Mouse (Mus musculus) lung, embryonic 16.5 days (tissue): ENCODE measurements around the gene Bank1. TPM values are rescaled to one million over a fixed set of nuclear protein-coding genes. Genes with fewer than 3 reads are reported as not detected.
"Not testable (repeated sequence)": the region's sequence is repeated elsewhere in the genome, so short reads cannot be mapped to it uniquely, and the experiment has no call there.

ENCODE experiments used
- ATAC-seq: fragments of 200-750 bp; cut with Nextera tagmentation; 2 replicates; pipeline ENCODE4 v1.8.0; 2017; ENCODE audit warnings: low read depth, mild to moderate bottlenecking, moderate library complexity
- H3K27ac ChIP-seq: fragments of 300-500 bp; sonication (generic); 2 replicates; pipeline ENCODE4 v1.5.1; 2014; ENCODE audit warnings: mild to moderate bottlenecking, control low read depth, low read length
- H3K27me3 ChIP-seq: fragments of 300-500 bp; sonication (generic); 2 replicates; pipeline ENCODE4 v1.6.1; 2014; ENCODE audit warnings: low read depth, low read length, mixed read lengths; ENCODE audit not compliant: control insufficient read depth, insufficient read depth
- H3K36me3 ChIP-seq: fragments of 300-500 bp; sonication (generic); 2 replicates; pipeline ENCODE4 v1.6.1; 2014; ENCODE audit warnings: low read length; ENCODE audit not compliant: control insufficient read depth, insufficient read depth
- H3K4me1 ChIP-seq: fragments of 300-500 bp; sonication (generic); replicated peaks from 2 replicates; pipeline ENCODE4 v1.6.1; 2014; ENCODE audit warnings: low read length, mixed read lengths; ENCODE audit not compliant: control insufficient read depth, insufficient read depth
- H3K4me2 ChIP-seq: fragments of 300-500 bp; sonication (generic); 2 replicates; pipeline ENCODE4 v1.6.1; 2014; ENCODE audit warnings: low read depth, low read length, control low read depth
- H3K4me3 ChIP-seq: fragments of 300-500 bp; sonication (generic); 2 replicates; pipeline ENCODE4 v1.5.1; 2014; ENCODE audit warnings: mild to moderate bottlenecking, low read length, control low read depth
- H3K9ac ChIP-seq: fragments of 300-500 bp; sonication (generic); 2 replicates; pipeline ENCODE4 v1.6.1; 2014; ENCODE audit warnings: low read length, control low read depth
- H3K9me3 ChIP-seq: fragments of 300-500 bp; sonication (generic); 2 replicates; pipeline ENCODE4 v1.6.1; 2016; ENCODE audit warnings: low read length; ENCODE audit not compliant: control insufficient read depth
- WGBS: fragments of 180-500 bp; shearing (Covaris S2); extraction: QIAGEN DNeasy Blood & Tissue Kit; methylation state at CpG from one replicate; pipeline ENCODE4 v1.1.7; 2014; 5-methylcytosine and 5-hydroxymethylcytosine counted together
- polyA plus RNA-seq: library from polyadenylated mRNA; unstranded; fragments of >200 nt; fragmentation: Nextera tagmentation; extraction: Ambion mirVana; gene quantifications from 2 replicates; pipeline ENCODE4 v1.2.1, GENCODE M21; 2015

Bank1 gene
- polyA plus RNA-seq, 1 experiment from 2014 or later: 0.45 TPM

DNA sequence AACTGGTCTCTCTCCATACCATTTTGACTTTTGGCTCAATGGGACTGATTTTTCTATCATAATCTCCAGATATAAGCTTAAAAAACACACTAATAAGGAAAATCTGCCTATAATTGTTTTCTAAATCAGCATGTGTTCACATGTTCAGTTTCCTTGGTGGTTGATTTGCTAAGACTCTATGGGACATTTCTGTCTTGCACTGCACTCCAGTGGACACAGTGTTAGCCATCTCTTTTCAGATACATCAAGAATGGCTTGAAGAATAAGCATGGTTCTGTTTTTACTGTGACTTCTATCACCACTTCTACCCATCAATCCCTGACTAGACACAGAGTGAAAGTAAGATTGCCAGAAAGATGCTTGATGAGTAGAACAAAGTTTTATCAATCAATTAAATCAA is 4.2 kb upstream of the Bank1 start:
- H3K27me3 ChIP-seq: no peaks in the 10 kb centered on the region
- no peak overlapping the region for H3K9ac ChIP-seq
- ATAC-seq: no peak
- H3K4me3 ChIP-seq: no peak overlapping the region
- H3K36me3 ChIP-seq: no peaks in the 10 kb centered on the region
- H3K9me3 ChIP-seq: no peaks in the 10 kb centered on the region
- H3K4me1 ChIP-seq: no peaks in the 10 kb centered on the region
- no peak overlapping the region for H3K4me2 ChIP-seq
- no peak overlapping the region for H3K27ac ChIP-seq

DNA sequence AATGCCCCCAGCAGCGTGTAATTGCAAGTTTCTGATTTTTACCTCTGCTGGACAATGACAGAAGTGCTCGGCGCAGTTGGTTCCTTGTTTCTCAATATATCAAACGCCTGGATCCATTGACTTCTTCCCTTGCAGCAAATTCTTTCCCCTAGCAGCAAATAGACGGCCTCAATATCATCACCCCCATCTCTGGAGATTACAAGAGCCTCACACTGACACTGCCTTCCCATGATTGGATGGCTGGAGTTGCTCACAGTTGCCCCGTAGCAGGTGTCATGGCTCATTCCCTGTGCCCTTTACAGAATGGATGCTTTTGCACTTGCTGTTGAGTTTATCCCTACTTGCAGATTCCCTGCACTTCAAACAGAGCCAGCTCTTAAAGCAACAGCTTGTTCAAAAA is 3.3 kb upstream of the Bank1 start:
- no peaks in the 10 kb centered on the region for H3K27me3 ChIP-seq
- H3K9ac ChIP-seq: no peak overlapping the region
- WGBS: 59% methylated on average over 6 of the region's 6 CpGs
- H3K27ac ChIP-seq: no peak overlapping the region
- no peaks in the 10 kb centered on the region for H3K4me1 ChIP-seq
- H3K4me3 ChIP-seq: no peak overlapping the region
- H3K4me2 ChIP-seq: no peak overlapping the region
- no peaks in the 10 kb centered on the region for H3K36me3 ChIP-seq
- no peaks in the 10 kb centered on the region for H3K9me3 ChIP-seq
- no peak for ATAC-seq

DNA sequence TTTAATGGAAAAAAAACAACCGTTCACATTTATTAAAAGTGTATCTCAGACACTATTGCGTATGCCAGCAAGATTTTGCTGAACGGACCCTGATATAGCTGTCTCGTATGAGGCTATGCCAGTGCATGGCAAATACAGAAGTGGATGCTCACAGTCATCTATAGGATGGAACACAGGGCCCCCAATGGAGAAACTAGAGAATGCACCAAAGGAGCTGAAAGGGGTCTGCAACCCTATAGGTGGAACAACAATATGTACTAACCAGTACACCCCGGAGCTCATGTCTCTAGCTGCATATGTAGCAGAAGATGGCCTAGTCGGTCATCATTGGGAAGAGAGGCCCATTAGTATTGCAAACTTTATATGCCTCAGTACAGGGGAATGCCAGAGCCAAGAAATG is 1.1 kb downstream of the Bank1 start:
- not testable (repeated sequence) for ATAC-seq, H3K27me3 ChIP-seq, H3K27ac ChIP-seq

GRCm38 (mm10) chr3:136321936-136322335 is 3.9 kb downstream of the Bank1 start:
- no peak overlapping the region for H3K27ac ChIP-seq
- no peaks in the 10 kb centered on the region for H3K27me3 ChIP-seq
- H3K4me1 ChIP-seq: no peaks in the 10 kb centered on the region
- ATAC-seq: no peak
- H3K36me3 ChIP-seq: no peaks in the 10 kb centered on the region
- 89% methylated on average over 3 of the region's 3 CpGs for WGBS
- H3K9me3 ChIP-seq: no peaks in the 10 kb centered on the region
- no peak overlapping the region for H3K9ac ChIP-seq
- H3K4me2 ChIP-seq: no peak overlapping the region
- H3K4me3 ChIP-seq: no peak overlapping the region

More for the DNA sequence above, 1.1 kb downstream of the Bank1 start:
- H3K9me3 ChIP-seq, H3K4me1 ChIP-seq, H3K9ac ChIP-seq, H3K4me2 ChIP-seq, H3K4me3 ChIP-seq, H3K36me3 ChIP-seq: not testable (repeated sequence)
- WGBS: 96% methylated on average over 6 of the region's 6 CpGs

DNA sequence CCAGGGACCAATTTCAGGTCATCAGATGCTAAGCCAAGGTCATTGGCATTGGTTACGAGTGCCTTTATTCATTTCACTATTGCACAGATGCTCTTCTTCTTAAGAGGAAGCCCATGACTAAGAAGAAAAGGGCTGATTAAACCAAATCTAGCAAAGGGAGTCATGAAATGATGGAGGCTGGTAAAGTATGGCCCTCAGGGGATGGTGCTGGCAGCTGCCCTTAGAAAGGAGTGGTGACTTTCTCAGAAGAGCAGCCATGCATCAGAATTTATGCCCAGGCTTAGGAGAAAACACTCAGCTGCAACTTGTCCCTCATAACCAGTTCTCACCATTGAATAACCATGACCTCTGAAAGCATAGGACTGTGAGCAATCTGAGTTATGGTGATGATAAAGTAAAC is 17.4 kb downstream of the Bank1 start:
- 77% methylated on average over 1 of the region's 1 CpGs for WGBS
- H3K27ac ChIP-seq: no peak overlapping the region
- no peaks in the 10 kb centered on the region for H3K4me1 ChIP-seq
- H3K4me3 ChIP-seq: no peak overlapping the region
- H3K27me3 ChIP-seq: no peaks in the 10 kb centered on the region
- H3K4me2 ChIP-seq: no peak overlapping the region
- ATAC-seq: no peak
- no peaks in the 10 kb centered on the region for H3K36me3 ChIP-seq
- 0 out of 2 replicates have a peak, but pooled peaks cover 3% of the 10 kb centered on the region for H3K9me3 ChIP-seq
- H3K9ac ChIP-seq: no peak overlapping the region

DNA sequence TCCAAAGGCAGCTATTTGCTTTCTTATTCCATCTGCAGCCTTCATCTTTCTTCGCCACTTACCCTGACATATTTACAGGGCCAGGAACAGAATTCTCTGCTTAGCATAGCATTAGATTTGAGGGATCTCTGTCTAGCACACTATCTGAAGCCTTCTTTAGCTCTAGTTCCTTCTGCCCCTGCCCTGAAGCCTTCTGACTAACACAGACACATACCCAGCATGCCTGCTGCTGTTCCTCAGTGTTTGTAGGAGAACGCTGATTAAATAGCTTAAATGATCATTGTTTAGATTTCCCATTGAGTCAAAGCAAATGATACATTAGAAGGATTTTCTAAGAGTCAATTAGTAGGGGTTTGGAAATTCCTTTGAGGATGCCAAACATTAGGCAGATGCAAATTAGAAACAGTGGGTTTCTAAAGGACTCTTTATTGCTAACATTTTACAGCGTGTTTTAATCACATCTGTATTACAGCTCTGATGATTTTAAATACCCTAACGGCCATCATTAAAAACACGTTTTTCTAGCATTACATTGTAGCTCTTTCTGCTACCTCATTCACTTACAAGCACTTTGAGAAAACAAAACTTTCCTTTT is 19.2 kb downstream of the Bank1 start:
- ATAC-seq: no peak
- Histone ChIP-seq H3K36me3 (no peaks in the 10 kb centered on the region), H3K9ac (no peak overlapping the region), H3K4me3 (no peak overlapping the region), H3K27me3 (no peaks in the 10 kb centered on the region), H3K9me3 (0 out of 2 replicates have a peak, but pooled peaks cover 3% of the 10 kb centered on the region), H3K27ac (no peak overlapping the region), H3K4me1 (no peaks in the 10 kb centered on the region), H3K4me2 (no peak overlapping the region)
- WGBS: 60% methylated on average over 5 of the region's 5 CpGs

DNA sequence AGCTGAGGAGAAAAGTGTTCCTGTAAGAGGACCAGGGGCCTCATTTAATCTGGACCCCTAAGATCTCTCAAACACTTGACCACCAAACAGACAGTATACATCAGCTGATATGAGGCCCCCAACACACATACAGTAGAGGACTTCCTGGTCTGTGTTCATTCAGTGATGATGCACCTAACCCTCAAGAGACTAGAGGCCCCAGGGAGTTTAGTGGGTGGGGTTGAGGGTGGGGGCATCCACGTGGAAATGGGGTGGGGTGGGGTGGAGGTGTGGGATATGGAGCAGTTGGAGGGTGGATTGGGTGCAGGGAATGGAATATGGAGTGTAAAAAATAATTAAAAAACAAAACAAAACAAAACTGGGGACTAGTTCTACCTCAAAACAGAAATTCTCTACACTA is 23.3 kb downstream of the Bank1 start:
- Histone ChIP-seq H3K9me3 (0 out of 2 replicates have a peak, but pooled peaks cover 3% of the 10 kb centered on the region), H3K27me3 (no peaks in the 10 kb centered on the region), H3K9ac (no peak overlapping the region), H3K27ac (no peak overlapping the region), H3K4me1 (no peaks in the 10 kb centered on the region), H3K4me3 (no peak overlapping the region), H3K4me2 (no peak overlapping the region), H3K36me3 (no peaks in the 10 kb centered on the region)
- ATAC-seq: no peak
- 41% methylated on average over 1 of the region's 1 CpGs for WGBS

GRCm38 (mm10) chr3:136300810-136301209 is 25.1 kb downstream of the Bank1 start:
- H3K4me1 ChIP-seq, H3K4me2 ChIP-seq, H3K9ac ChIP-seq, H3K27ac ChIP-seq, H3K4me3 ChIP-seq, H3K27me3 ChIP-seq, ATAC-seq, H3K36me3 ChIP-seq, H3K9me3 ChIP-seq: not testable (repeated sequence)
- WGBS: 83% methylated on average over 2 of the region's 2 CpGs

DNA sequence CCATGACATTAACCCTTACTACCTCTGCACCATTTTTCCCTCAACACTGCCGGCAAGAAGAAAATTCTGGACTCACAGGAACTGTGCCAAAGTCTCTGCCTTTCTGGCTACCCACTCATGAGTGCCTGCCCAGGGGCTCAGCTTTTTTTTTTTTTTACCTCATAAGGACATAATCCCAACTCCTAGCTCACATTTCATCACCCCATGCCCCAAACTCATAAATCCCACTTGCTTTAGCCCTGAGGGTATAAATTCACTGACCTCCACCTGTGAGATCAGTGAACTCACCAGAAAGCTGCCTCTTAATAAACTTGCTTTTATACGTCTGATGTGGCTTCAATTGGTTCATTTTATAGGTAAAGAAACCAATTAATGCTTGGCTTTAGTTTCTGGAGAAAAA is 28.5 kb downstream of the Bank1 start:
- Histone ChIP-seq H3K27ac (no peak overlapping the region), H3K36me3 (no peaks in the 10 kb centered on the region), H3K4me3 (no peak overlapping the region), H3K27me3 (no peaks in the 10 kb centered on the region), H3K9me3 (no peaks in the 10 kb centered on the region), H3K9ac (no peak overlapping the region), H3K4me2 (no peak overlapping the region), H3K4me1 (no peaks in the 10 kb centered on the region)
- 74% methylated on average over 2 of the region's 2 CpGs for WGBS
- no peak for ATAC-seq

DNA sequence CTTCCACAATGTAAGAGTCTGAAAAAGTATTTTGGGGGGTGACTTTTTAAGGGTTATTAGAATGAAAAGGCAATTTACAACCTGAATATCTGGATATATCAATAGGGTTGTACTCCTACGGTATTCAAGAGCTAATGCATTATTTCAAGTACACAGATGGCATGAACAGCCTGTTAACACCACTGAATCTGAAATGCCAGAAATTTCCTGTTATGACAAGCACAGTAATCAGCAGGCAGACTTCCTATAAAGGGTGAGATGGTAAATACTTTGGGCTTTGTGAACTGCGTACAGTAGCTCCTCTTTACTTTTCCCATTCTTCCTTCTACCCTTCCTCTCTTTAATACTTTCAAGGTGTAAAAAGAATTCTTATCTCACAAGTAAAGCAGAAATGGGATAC is 30.6 kb downstream of the Bank1 start:
- no peak overlapping the region for H3K4me3 ChIP-seq
- 56% methylated on average over 2 of the region's 2 CpGs for WGBS
- no peaks in the 10 kb centered on the region for H3K36me3 ChIP-seq
- no peak overlapping the region for H3K4me2 ChIP-seq
- no peaks in the 10 kb centered on the region for H3K27me3 ChIP-seq
- H3K9ac ChIP-seq: no peak overlapping the region
- no peak for ATAC-seq
- H3K4me1 ChIP-seq: no peaks in the 10 kb centered on the region
- no peak overlapping the region for H3K27ac ChIP-seq
- H3K9me3 ChIP-seq: no peaks in the 10 kb centered on the region
